Mouse (Mus musculus) CH12.LX (cell line): ENCODE measurements at regions not wholly inside any gene's neighbourhood (a gene's known extent, or its start where the extent isn't known, plus 50 kb on each side); places are given as distances from the start of the nearest gene placed in this dataset.

Experiments
- DNase-seq: peaks from one replicate; pipeline ENCODE4 v3.0.0-alpha.2; 2013; ENCODE audit errors: extremely low read depth
- H3K27ac ChIP-seq: 2 replicates; pipeline ENCODE4 v1.5.1; 2012; ENCODE audit warnings: low read depth, mild to moderate bottlenecking, control low read depth, moderate library complexity; ENCODE audit not compliant: insufficient read depth
- H3K27me3 ChIP-seq: replicated peaks from 2 replicates; pipeline ENCODE3; 2012; ENCODE audit warnings: inconsistent platforms
- H3K36me3 ChIP-seq, 2 experiments: replicated peaks in 1 of 2; 2 replicates each; pipeline versions ENCODE3 to v1.6.1; 2012; ENCODE audit warnings: inconsistent platforms in 1 of 2, low read length in 1 of 2, mild to moderate bottlenecking in 1 of 2, mixed read lengths in 1 of 2, moderate library complexity in 1 of 2; ENCODE audit not compliant: control insufficient read depth in 1 of 2, insufficient read depth in 1 of 2
- H3K4me1 ChIP-seq, 2 experiments: 2 replicates each; pipeline ENCODE4 v1.6.1; 2012; ENCODE audit warnings: inconsistent platforms in 1 of 2, moderate library complexity in 1 of 2; ENCODE audit not compliant: insufficient read depth in 2 of 2, control insufficient read depth in 1 of 2
- H3K4me2 ChIP-seq: 2 replicates; pipeline ENCODE4 v1.6.1; 2012; ENCODE audit warnings: low read depth, mild to moderate bottlenecking, control low read depth; ENCODE audit not compliant: poor library complexity, insufficient read depth, severe bottlenecking
- H3K4me3 ChIP-seq, 3 experiments: fragments of 150-350 bp in 1 of 3; sonication (generic) in 1 of 3; replicated peaks in 1 of 3; 2 replicates each; pipeline versions ENCODE3 to v1.5.1; 2011 to 2012; ENCODE audit warnings: low read depth in 2 of 3, low read length in 2 of 3, mild to moderate bottlenecking in 2 of 3, moderate library complexity in 2 of 3, control low read depth in 1 of 3, improper control_type of control experiment in 1 of 3, inconsistent platforms in 1 of 3, mixed read lengths in 1 of 3; ENCODE audit not compliant: poor library complexity in 1 of 3
- H3K79me2 ChIP-seq: replicated peaks from 2 replicates; pipeline ENCODE4 v1.6.1; 2012; ENCODE audit warnings: mild to moderate bottlenecking, moderate library complexity; ENCODE audit not compliant: control insufficient read depth, poor library complexity, insufficient read depth, severe bottlenecking; ENCODE audit errors: extremely low read depth
- H3K9ac ChIP-seq: 2 replicates; pipeline ENCODE4 v1.6.1; 2012; ENCODE audit warnings: low read depth, mild to moderate bottlenecking, control low read depth, moderate library complexity; ENCODE audit not compliant: insufficient read depth
- H3K9me3 ChIP-seq: replicated peaks from 2 replicates; pipeline ENCODE3; 2012; ENCODE audit warnings: low read length, inconsistent platforms, mixed read lengths
- CHD2 ChIP-seq: IDR thresholded peaks from 2 replicates; pipeline ENCODE4 v1.6.1; 2011; ENCODE audit warnings: low read length, improper control_type of control experiment
- CTCF ChIP-seq, 2 experiments: IDR thresholded peaks in 1 of 2; conservative IDR thresholded peaks in 1 of 2; 2 replicates each; pipeline ENCODE4 v1.5.1; 2011 to 2012; ENCODE audit warnings: low read depth in 2 of 2, low read length in 2 of 2, improper control_type of control experiment in 1 of 2, inconsistent platforms in 1 of 2, mild to moderate bottlenecking in 1 of 2, moderate library complexity in 1 of 2
- ELF1 ChIP-seq: IDR thresholded peaks from 2 replicates; pipeline ENCODE4 v1.6.1; 2014; ENCODE audit warnings: low read depth, mild to moderate bottlenecking, inconsistent platforms, low read length, improper control_type of control experiment
- GABPA ChIP-seq: IDR thresholded peaks from 2 replicates; pipeline ENCODE4 v1.6.1; 2012; ENCODE audit warnings: low read depth, low read length, improper control_type of control experiment, inconsistent platforms; ENCODE audit not compliant: insufficient replicate concordance
- HCFC1 ChIP-seq: IDR thresholded peaks from 2 replicates; pipeline ENCODE4 v1.6.1; 2012; ENCODE audit warnings: low read depth, mild to moderate bottlenecking, inconsistent platforms, low read length, improper control_type of control experiment
- IRF4 ChIP-seq: IDR thresholded peaks from 2 replicates; pipeline ENCODE4 v1.6.1; 2014; ENCODE audit warnings: low read depth, mild to moderate bottlenecking, inconsistent platforms, low read length, improper control_type of control experiment
- JUN ChIP-seq: IDR thresholded peaks from 2 replicates; pipeline ENCODE4 v1.6.1; 2011; ENCODE audit warnings: low read depth, mild to moderate bottlenecking, low read length, improper control_type of control experiment, moderate library complexity; ENCODE audit not compliant: insufficient read depth
- KAT2A ChIP-seq: IDR thresholded peaks from 2 replicates; pipeline ENCODE4 v1.6.1; 2012; ENCODE audit warnings: low read length, improper control_type of control experiment, inconsistent platforms; ENCODE audit not compliant: insufficient replicate concordance
- MAX ChIP-seq: IDR thresholded peaks from 2 replicates; pipeline ENCODE4 v1.6.1; 2011; ENCODE audit warnings: low read length, improper control_type of control experiment
- MXI1 ChIP-seq: IDR thresholded peaks from 2 replicates; pipeline ENCODE4 v1.6.1; 2011; ENCODE audit warnings: mild to moderate bottlenecking, low read depth, low read length, improper control_type of control experiment
- NELFE ChIP-seq: IDR thresholded peaks from 2 replicates; pipeline ENCODE4 v1.6.1; 2011; ENCODE audit warnings: low read depth, low read length, improper control_type of control experiment
- PAX5 ChIP-seq: IDR thresholded peaks from 2 replicates; pipeline ENCODE4 v1.6.1; 2012; ENCODE audit warnings: low read length, inconsistent platforms, mixed read lengths
- RAD21 ChIP-seq: IDR thresholded peaks from 2 replicates; pipeline ENCODE4 v1.6.1; 2011; ENCODE audit warnings: low read depth, mild to moderate bottlenecking, low read length, improper control_type of control experiment, moderate library complexity
- RCOR1 ChIP-seq: conservative IDR thresholded peaks from 2 replicates; pipeline ENCODE4 v1.6.1; 2012; ENCODE audit warnings: low read depth, mild to moderate bottlenecking, inconsistent platforms, low read length, improper control_type of control experiment
- SMC3 ChIP-seq: IDR thresholded peaks from 2 replicates; pipeline ENCODE4 v1.6.1; 2011; ENCODE audit warnings: low read depth, low read length, improper control_type of control experiment
- ZNF384 ChIP-seq: IDR thresholded peaks from 2 replicates; pipeline ENCODE4 v1.6.1; 2012; ENCODE audit warnings: low read depth, low read length, improper control_type of control experiment, inconsistent platforms
- dilution Hi-C: fragments of 300-500 bp; cut with MboI; formaldehyde crosslinking; loops from 2 replicates; pipeline ENCODE4 v1.14.3; 2020; ENCODE audit warnings: low sequenced_read_pairs; ENCODE audit not compliant: extremely low pct_unique_long_range_greater_than_20kb, extremely low pct_ligation_motif_present
- in situ Hi-C: fragments of 300-500 bp; cut with MboI; formaldehyde crosslinking; loops from 3 replicates; pipeline ENCODE4 v1.14.3; 2019; ENCODE audit warnings: low sequenced_read_pairs, low pct_ligation_motif_present, low pct_unique_long_range_greater_than_20kb, mixed read lengths

DNA sequence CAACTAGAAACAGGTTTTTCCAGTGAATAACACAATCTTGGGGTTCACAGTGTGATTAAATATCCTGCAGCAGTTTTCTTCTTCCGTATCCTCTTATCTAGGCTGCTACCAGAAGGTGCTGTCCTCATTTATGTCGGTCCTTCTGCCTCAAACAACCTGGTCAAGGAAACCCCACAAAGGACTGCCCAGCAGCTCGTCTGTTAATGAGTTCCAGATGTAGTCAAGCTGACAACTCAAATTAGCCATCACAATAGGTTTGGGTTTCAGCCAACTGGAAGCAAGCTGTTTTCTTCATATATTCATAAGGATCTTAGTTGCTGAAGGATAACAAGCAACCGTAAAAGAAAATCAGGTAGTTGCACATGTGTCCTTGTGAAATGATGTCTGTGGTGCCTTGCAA, 64.3 kb upstream of the Itga6 start:
- H3K27me3 ChIP-seq: no peaks in the 10 kb centered on the region
- DNase-seq: no peak
- H3K4me3 ChIP-seq: no peak overlapping the region
- no peaks in the 10 kb centered on the region for H3K79me2 ChIP-seq
- H3K4me1 ChIP-seq: no peaks in the 10 kb centered on the region
- H3K9me3 ChIP-seq: no peaks in the 10 kb centered on the region
- in situ Hi-C loops: no loop called here
- no peak for TF ChIP-seq PAX5
- TF ChIP-seq CHD2: no peak
- no peak overlapping the region for H3K4me2 ChIP-seq
- H3K9ac ChIP-seq: no peak overlapping the region
- no peaks in the 10 kb centered on the region for H3K36me3 ChIP-seq
- no peak overlapping the region for H3K27ac ChIP-seq
- dilution Hi-C loops: no loop called here

DNA sequence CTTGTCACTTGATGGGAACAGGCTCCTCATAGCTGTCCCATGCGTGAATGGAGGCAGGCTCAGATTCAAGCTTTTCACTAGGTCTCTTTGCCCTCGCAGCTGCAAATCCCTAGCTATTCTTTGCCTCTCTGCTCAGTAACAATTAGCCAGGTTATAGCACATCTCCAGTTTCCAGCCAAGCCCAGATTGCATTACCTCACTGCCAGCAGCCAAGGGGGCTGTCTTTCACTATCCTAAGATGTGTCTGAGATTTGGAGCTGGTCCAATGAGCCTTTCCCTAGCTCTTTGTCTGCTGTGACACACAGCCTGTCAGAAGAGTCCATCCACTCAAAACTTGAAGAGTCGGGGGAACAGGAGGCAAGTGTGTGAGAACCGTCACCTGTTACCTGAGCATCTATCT, 62.0 kb upstream of the Itga6 start:
- Histone ChIP-seq H3K79me2 (no peaks in the 10 kb centered on the region), H3K36me3 (no peaks in the 10 kb centered on the region), H3K4me2 (no peak overlapping the region), H3K27ac (no peak overlapping the region), H3K4me1 (no peaks in the 10 kb centered on the region), H3K9me3 (no peaks in the 10 kb centered on the region), H3K4me3 (no peak overlapping the region), H3K27me3 (no peaks in the 10 kb centered on the region), H3K9ac (no peak overlapping the region)
- in situ Hi-C loops (no loop called here), dilution Hi-C loops (no loop called here)
- TF ChIP-seq HCFC1 (no peak), CTCF (conservative IDR thresholded peaks at IDR 0.05 in 1 of 2, IDR thresholded peaks at IDR 0.05 in 1 of 2; ENCODE audit: low read depth in 2 of 2, low read length in 2 of 2) (no peak), RAD21 (no peak), ELF1 (no peak), NELFE (no peak), SMC3 (no peak), IRF4 (no peak), KAT2A (no peak), GABPA (no peak), MAX (no peak), JUN (no peak)
- DNase-seq: no peak

DNA sequence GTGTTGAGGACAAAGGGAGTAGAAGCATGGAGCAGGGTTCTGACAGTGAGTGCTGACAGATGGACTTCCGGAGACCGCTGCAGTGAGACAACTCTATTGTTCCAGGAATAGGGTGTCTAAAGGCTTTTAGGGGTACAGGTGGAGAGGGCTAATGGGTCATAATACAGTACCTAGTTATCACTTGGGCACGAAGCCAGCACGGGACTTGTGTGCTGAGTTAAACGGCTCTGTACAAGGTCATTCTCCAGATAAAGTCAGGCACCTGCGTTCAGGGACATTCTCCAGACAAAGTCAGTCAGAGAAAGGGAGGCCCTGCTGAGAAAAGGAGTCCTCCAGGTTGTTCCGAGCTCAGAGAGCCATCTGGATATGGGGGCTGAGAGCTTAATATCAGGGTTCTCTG, 60.2 kb upstream of the Itga6 start:
- Histone ChIP-seq H3K4me3 (no peak overlapping the region), H3K27ac (no peak overlapping the region), H3K4me1 (no peaks in the 10 kb centered on the region), H3K36me3 (no peaks in the 10 kb centered on the region), H3K79me2 (no peaks in the 10 kb centered on the region), H3K27me3 (no peaks in the 10 kb centered on the region), H3K9ac (no peak overlapping the region), H3K4me2 (no peak overlapping the region), H3K9me3 (no peaks in the 10 kb centered on the region)
- in situ Hi-C loops (no loop called here), dilution Hi-C loops (no loop called here)
- no peak for TF ChIP-seq MXI1
- TF ChIP-seq PAX5: no peak
- no peak for TF ChIP-seq ZNF384
- TF ChIP-seq RCOR1: no peak
- no peak for DNase-seq
